Mouse (Mus musculus): Measurements from ENCODE around the gene Tuft1. TPM values are rescaled to one million over a fixed set of nuclear protein-coding genes. Genes with fewer than 3 reads are reported as not detected.
A peak's percentile ranks its signal among the peaks of the same experiment; 100 is the strongest.

The Tuft1 gene
- polyA plus RNA-seq, 1 experiment, result 21.5 TPM

GRCm38 (mm10) chr3:94597224-94597779 lies 61.4 kb downstream of the Tuft1 start:
- TF ChIP-seq EP300 (IDR thresholded peaks at IDR 0.05; ENCODE audit: insufficient read depth, low read depth, low read length) (no peak), POLR2A (IDR thresholded peaks at IDR 0.05; ENCODE audit: insufficient read depth, low read length) (no peak), CTCF (IDR thresholded peaks at IDR 0.05; ENCODE audit: low read depth, low read length) (no peak)
- H3K27me3 ChIP-seq (ENCODE audit: control insufficient read depth, insufficient read depth, low read length, poor library complexity, severe bottlenecking), result no peaks in the 10 kb centered on the region
- no peak overlapping the region for H3K4me3 ChIP-seq (ENCODE audit: low read depth, low read length)
- H3K9me3 ChIP-seq (replicated peaks; ENCODE audit: control insufficient read depth, insufficient read depth, low read length, poor library complexity, severe bottlenecking), result peaks cover 15% of the 10 kb centered on the region
- H3K36me3 ChIP-seq (ENCODE audit: control insufficient read depth, insufficient read depth, low read length, poor library complexity, severe bottlenecking), result no peaks in the 10 kb centered on the region
- no peak overlapping the region for H3K9ac ChIP-seq (ENCODE audit: low read depth, poor library complexity, severe bottlenecking)
- no peaks in the 10 kb centered on the region for H3K4me1 ChIP-seq (ENCODE audit: control insufficient read depth, insufficient read depth, low read length)
- H3K27ac ChIP-seq (ENCODE audit: insufficient read depth, low read length), result no peak overlapping the region

DNA sequence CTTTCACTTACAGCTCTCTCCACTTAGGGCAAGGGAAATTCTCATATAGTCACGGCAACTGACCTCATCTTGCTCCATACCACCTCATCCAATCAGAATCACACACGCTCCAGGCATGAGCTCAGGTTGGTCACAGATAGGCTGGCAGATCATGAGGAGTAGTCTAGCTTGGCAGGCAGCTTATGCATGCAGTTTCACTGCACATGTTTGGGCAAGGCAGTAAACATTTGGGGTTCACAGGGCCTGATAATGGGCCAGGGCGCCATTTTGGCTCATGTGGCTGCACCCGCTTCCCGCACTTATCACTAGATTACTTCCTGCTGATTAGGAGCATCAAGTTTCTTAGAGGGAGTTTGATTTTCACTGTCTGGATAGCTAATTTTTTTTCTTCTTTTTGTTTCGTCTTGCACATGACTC lies 62.8 kb downstream of the Tuft1 start:
- peaks cover 15% of the 10 kb centered on the region for H3K9me3 ChIP-seq (replicated peaks; ENCODE audit: control insufficient read depth, insufficient read depth, low read length, poor library complexity, severe bottlenecking)
- TF ChIP-seq POLR2A (IDR thresholded peaks at IDR 0.05; ENCODE audit: insufficient read depth, low read length), result no peak
- no peak for TF ChIP-seq EP300 (IDR thresholded peaks at IDR 0.05; ENCODE audit: insufficient read depth, low read depth, low read length)
- no peak for TF ChIP-seq CTCF (IDR thresholded peaks at IDR 0.05; ENCODE audit: low read depth, low read length)
- H3K27ac ChIP-seq (ENCODE audit: insufficient read depth, low read length), result no peak overlapping the region
- H3K9ac ChIP-seq (ENCODE audit: low read depth, poor library complexity, severe bottlenecking), result no peak overlapping the region
- H3K27me3 ChIP-seq (ENCODE audit: control insufficient read depth, insufficient read depth, low read length, poor library complexity, severe bottlenecking), result no peaks in the 10 kb centered on the region
- H3K4me3 ChIP-seq (ENCODE audit: low read depth, low read length), result no peak overlapping the region
- H3K36me3 ChIP-seq (ENCODE audit: control insufficient read depth, insufficient read depth, low read length, poor library complexity, severe bottlenecking), result no peaks in the 10 kb centered on the region
- H3K4me1 ChIP-seq (ENCODE audit: control insufficient read depth, insufficient read depth, low read length), result no peaks in the 10 kb centered on the region

- TF ChIP-seq EP300 (IDR thresholded peaks at IDR 0.05; ENCODE audit: insufficient read depth, low read depth, low read length), result no peak
- no peak for TF ChIP-seq POLR2A (IDR thresholded peaks at IDR 0.05; ENCODE audit: insufficient read depth, low read length)
- TF ChIP-seq CTCF (IDR thresholded peaks at IDR 0.05; ENCODE audit: low read depth, low read length), result no peak
These were observed 67.6 kb downstream of the Tuft1 start for GRCm38 (mm10) chr3:94591066-94591465.

DNA sequence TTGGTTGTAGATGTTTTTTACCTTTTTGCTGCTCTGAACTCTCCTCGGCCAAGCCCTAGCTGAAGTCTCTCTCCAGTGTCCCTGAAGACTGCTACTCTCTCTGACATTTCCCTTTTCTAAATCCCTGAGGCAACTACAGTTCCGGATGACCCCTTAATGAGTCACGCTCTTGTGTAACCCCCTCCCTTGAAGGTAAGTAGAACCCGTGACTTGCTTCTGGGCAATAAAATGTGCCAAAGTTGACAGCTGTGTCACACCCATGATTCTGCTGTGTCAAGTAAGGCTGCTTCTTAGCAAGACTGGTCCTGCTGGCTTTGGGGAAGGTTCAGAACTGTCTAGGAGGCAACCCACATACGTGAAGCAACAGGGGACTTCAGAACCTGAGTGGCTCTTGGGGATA lies 70.7 kb downstream of the Tuft1 start:
- no peak overlapping the region for H3K4me3 ChIP-seq (ENCODE audit: low read depth, low read length)
- H3K27me3 ChIP-seq (ENCODE audit: control insufficient read depth, insufficient read depth, low read length, poor library complexity, severe bottlenecking), result no peaks in the 10 kb centered on the region
- no peak overlapping the region for H3K27ac ChIP-seq (ENCODE audit: insufficient read depth, low read length)
- peaks cover 4% of the 10 kb centered on the region; the same call in 1 of the 2 replicates for H3K9me3 ChIP-seq (replicated peaks; ENCODE audit: control insufficient read depth, insufficient read depth, low read length, poor library complexity, severe bottlenecking)
- no peaks in the 10 kb centered on the region for H3K36me3 ChIP-seq (ENCODE audit: control insufficient read depth, insufficient read depth, low read length, poor library complexity, severe bottlenecking)
- H3K9ac ChIP-seq (ENCODE audit: low read depth, poor library complexity, severe bottlenecking), result no peak overlapping the region
- TF ChIP-seq CTCF (IDR thresholded peaks at IDR 0.05; ENCODE audit: low read depth, low read length) (no peak), EP300 (IDR thresholded peaks at IDR 0.05; ENCODE audit: insufficient read depth, low read depth, low read length) (no peak), POLR2A (IDR thresholded peaks at IDR 0.05; ENCODE audit: insufficient read depth, low read length) (no peak)
- H3K4me1 ChIP-seq (ENCODE audit: control insufficient read depth, insufficient read depth, low read length), result no peaks in the 10 kb centered on the region

More at GRCm38 (mm10) chr3:94591066-94591465, 67.6 kb downstream of the Tuft1 start:
- no peak overlapping the region for H3K27ac ChIP-seq (ENCODE audit: insufficient read depth, low read length)
- H3K9ac ChIP-seq (ENCODE audit: low read depth, poor library complexity, severe bottlenecking), result no peak overlapping the region
- H3K4me3 ChIP-seq (ENCODE audit: low read depth, low read length), result no peak overlapping the region
- H3K36me3 ChIP-seq (ENCODE audit: control insufficient read depth, insufficient read depth, low read length, poor library complexity, severe bottlenecking), result no peaks in the 10 kb centered on the region
- peaks cover 15% of the 10 kb centered on the region for H3K9me3 ChIP-seq (replicated peaks; ENCODE audit: control insufficient read depth, insufficient read depth, low read length, poor library complexity, severe bottlenecking)
- H3K4me1 ChIP-seq (ENCODE audit: control insufficient read depth, insufficient read depth, low read length), result no peaks in the 10 kb centered on the region
- no peaks in the 10 kb centered on the region for H3K27me3 ChIP-seq (ENCODE audit: control insufficient read depth, insufficient read depth, low read length, poor library complexity, severe bottlenecking)

DNA sequence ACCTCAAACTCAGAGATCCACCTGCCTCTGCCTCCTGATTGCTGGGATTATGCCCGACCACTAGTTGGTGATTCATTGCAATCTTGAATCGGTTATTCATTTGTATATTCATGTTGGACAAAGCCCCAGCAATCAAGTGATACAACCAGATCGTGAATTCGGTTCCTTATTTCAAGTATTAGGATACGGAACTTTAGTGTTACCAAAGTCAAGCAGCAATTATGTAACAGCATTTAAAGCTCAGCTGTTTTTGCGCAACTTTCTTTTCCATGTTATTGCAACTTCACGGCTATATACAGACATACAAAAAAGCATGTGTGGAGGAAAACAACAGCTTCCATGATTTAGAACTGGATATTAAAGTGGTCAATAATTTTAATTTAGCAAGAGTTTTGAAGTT lies 75.7 kb downstream of the Tuft1 start:
- H3K9ac ChIP-seq (ENCODE audit: low read depth, poor library complexity, severe bottlenecking), result 0 out of 2 replicates have a peak overlapping the region, but pooled peaks have one; percentile 90
- peak overlapping the region; percentile 54 for H3K4me3 ChIP-seq (ENCODE audit: low read depth, low read length)
- TF ChIP-seq POLR2A (IDR thresholded peaks at IDR 0.05; ENCODE audit: insufficient read depth, low read length) (no peak), CTCF (IDR thresholded peaks at IDR 0.05; ENCODE audit: low read depth, low read length) (no peak), EP300 (IDR thresholded peaks at IDR 0.05; ENCODE audit: insufficient read depth, low read depth, low read length) (no peak)
- no peaks in the 10 kb centered on the region for H3K4me1 ChIP-seq (ENCODE audit: control insufficient read depth, insufficient read depth, low read length)
- peaks cover 1% of the 10 kb centered on the region; the same call in 1 of the 2 replicates for H3K36me3 ChIP-seq (ENCODE audit: control insufficient read depth, insufficient read depth, low read length, poor library complexity, severe bottlenecking)
- no peaks in the 10 kb centered on the region for H3K27me3 ChIP-seq (ENCODE audit: control insufficient read depth, insufficient read depth, low read length, poor library complexity, severe bottlenecking)
- H3K9me3 ChIP-seq (replicated peaks; ENCODE audit: control insufficient read depth, insufficient read depth, low read length, poor library complexity, severe bottlenecking), result no peaks in the 10 kb centered on the region
- H3K27ac ChIP-seq (ENCODE audit: insufficient read depth, low read length), result no peak overlapping the region

GRCm38 (mm10) chr3:94582456-94582891 lies 76.2 kb downstream of the Tuft1 start, which contains the start of gene Snx27:
Gene Snx27 (minus strand): TSS chr3:94582716.
- no peaks in the 10 kb centered on the region for H3K27me3 ChIP-seq (ENCODE audit: control insufficient read depth, insufficient read depth, low read length, poor library complexity, severe bottlenecking)
- no peaks in the 10 kb centered on the region for H3K9me3 ChIP-seq (replicated peaks; ENCODE audit: control insufficient read depth, insufficient read depth, low read length, poor library complexity, severe bottlenecking)
- H3K4me3 ChIP-seq (ENCODE audit: low read depth, low read length), result peak within 1 kb of the TSS; percentile 92
- TF ChIP-seq CTCF (IDR thresholded peaks at IDR 0.05; ENCODE audit: low read depth, low read length) (no peak), POLR2A (IDR thresholded peaks at IDR 0.05; ENCODE audit: insufficient read depth, low read length) (no peak), EP300 (IDR thresholded peaks at IDR 0.05; ENCODE audit: insufficient read depth, low read depth, low read length) (no peak)
- peaks cover 4% of the 10 kb centered on the region; the same call in 1 of the 2 replicates for H3K36me3 ChIP-seq (ENCODE audit: control insufficient read depth, insufficient read depth, low read length, poor library complexity, severe bottlenecking)
- H3K9ac ChIP-seq (ENCODE audit: low read depth, poor library complexity, severe bottlenecking), result peak within 1 kb of the TSS; percentile 90
- no peak within 1 kb of the TSS for H3K27ac ChIP-seq (ENCODE audit: insufficient read depth, low read length)
- no peaks in the 10 kb centered on the region for H3K4me1 ChIP-seq (ENCODE audit: control insufficient read depth, insufficient read depth, low read length)
